Mouse (Mus musculus) neural tube, embryonic 11.5 days (tissue): ENCODE measurements around the gene Pnmal1. TPM values are rescaled to one million over a fixed set of nuclear protein-coding genes. Genes with fewer than 3 reads are reported as not detected.

Experiments used
- ATAC-seq: fragments of 200-750 bp; cut with Nextera tagmentation; 2 replicates; pipeline ENCODE4 v1.8.0; 2017; ENCODE audit warnings: moderate number of reproducible peaks, mild to moderate bottlenecking, moderate TSS enrichment, moderate library complexity; ENCODE audit not compliant: insufficient read depth, low FRiP score, low TSS enrichment
- DNase-seq: peaks from one replicate; pipeline ENCODE4 v3.0.0-alpha.2; 2015; ENCODE audit warnings: low spot score
- H3K27ac ChIP-seq: fragments of 300-500 bp; sonication (generic); 2 replicates; pipeline ENCODE4 v1.5.1; 2014; ENCODE audit warnings: low read depth, mild to moderate bottlenecking, low read length
- H3K27me3 ChIP-seq: fragments of 300-500 bp; sonication (generic); 2 replicates; pipeline ENCODE4 v1.6.1; 2014; ENCODE audit warnings: mild to moderate bottlenecking, low read length, mixed read lengths; ENCODE audit not compliant: control insufficient read depth, insufficient read depth
- H3K36me3 ChIP-seq: fragments of 300-500 bp; sonication (generic); 2 replicates; pipeline ENCODE4 v1.6.1; 2014; ENCODE audit warnings: mild to moderate bottlenecking, low read length, moderate library complexity, mixed read lengths; ENCODE audit not compliant: control insufficient read depth, insufficient read depth
- H3K4me1 ChIP-seq: fragments of 300-500 bp; sonication (generic); 2 replicates; pipeline ENCODE4 v1.6.1; 2014; ENCODE audit warnings: low read length, mixed read lengths; ENCODE audit not compliant: control insufficient read depth, insufficient read depth
- H3K4me2 ChIP-seq: fragments of 300-500 bp; sonication (generic); 2 replicates; pipeline ENCODE4 v1.6.1; 2014; ENCODE audit warnings: low read depth, mild to moderate bottlenecking, moderate library complexity
- H3K4me3 ChIP-seq: fragments of 300-500 bp; sonication (generic); 2 replicates; pipeline ENCODE4 v1.5.1; 2014; ENCODE audit warnings: low read depth, low read length
- H3K9ac ChIP-seq: fragments of 300-500 bp; sonication (generic); 2 replicates; pipeline ENCODE4 v1.6.1; 2014; ENCODE audit warnings: mild to moderate bottlenecking, low read length
- H3K9me3 ChIP-seq: fragments of 300-500 bp; sonication (generic); 2 replicates; pipeline ENCODE4 v1.6.1; 2016; ENCODE audit warnings: low read length; ENCODE audit not compliant: control insufficient read depth
- WGBS: fragments of 180-500 bp; shearing (Covaris S2); extraction: QIAGEN DNeasy Blood & Tissue Kit; methylation state at CpG from one replicate; pipeline ENCODE4 v1.1.7; 2014; 5-methylcytosine and 5-hydroxymethylcytosine counted together
- polyA plus RNA-seq: library from polyadenylated mRNA; unstranded; fragments of >200 nt; fragmentation: Nextera tagmentation; extraction: Ambion mirVana; gene quantifications from 2 replicates; pipeline ENCODE4 v1.2.1, GENCODE M21; 2014

Pnmal1 gene
- polyA plus RNA-seq, 1 experiment from 2014 or later: 18.0 TPM

- Histone ChIP-seq H3K9me3 (no peaks in the 10 kb centered on the region), H3K36me3 (peaks cover 9% of the 10 kb centered on the region; the same call in 1 of the 2 replicates), H3K9ac (peak overlapping the region; percentile 91), H3K4me2 (peak overlapping the region; percentile 90), H3K27me3 (no peaks in the 10 kb centered on the region), H3K4me1 (peaks cover 22% of the 10 kb centered on the region), H3K4me3 (peak overlapping the region; percentile 89), H3K27ac (no peak overlapping the region)
- no peak for ATAC-seq
- 55% methylated on average over 10 of the region's 10 CpGs for WGBS
- DNase-seq: no peak
These were observed 37.0 kb upstream of the Pnmal1 start for GRCm38 (mm10) chr7:16922360-16922973.

GRCm38 (mm10) chr7:16923283-16924036, 36.0 kb upstream of the Pnmal1 start:
- peaks cover 3% of the 10 kb centered on the region; the same call in 1 of the 2 replicates for H3K36me3 ChIP-seq
- no peaks in the 10 kb centered on the region for H3K9me3 ChIP-seq
- no peaks in the 10 kb centered on the region for H3K27me3 ChIP-seq
- H3K4me2 ChIP-seq: peak overlapping the region; percentile 90
- H3K9ac ChIP-seq: peak overlapping the region; percentile 91
- peak overlapping the region; percentile 90 for H3K27ac ChIP-seq
- DNase-seq: no peak
- under 1% methylated on average over 54 of the region's 57 CpGs for WGBS
- peaks cover 22% of the 10 kb centered on the region for H3K4me1 ChIP-seq
- peak; percentile 65 for ATAC-seq
- peak overlapping the region; percentile 89 for H3K4me3 ChIP-seq

- Histone ChIP-seq H3K4me1 (peaks cover 22% of the 10 kb centered on the region), H3K9ac (peak within 1 kb of the TSS; percentile 91), H3K4me2 (peak within 1 kb of the TSS; percentile 90), H3K36me3 (no peaks in the 10 kb centered on the region), H3K27me3 (no peaks in the 10 kb centered on the region), H3K27ac (peak within 1 kb of the TSS; percentile 90), H3K4me3 (peak within 1 kb of the TSS; percentile 89), H3K9me3 (no peaks in the 10 kb centered on the region)
- peak; percentile 91 for ATAC-seq
- DNase-seq: peak; percentile 100
- WGBS: 2% methylated on average over 63 of the region's 64 CpGs
These were observed 35.2 kb upstream of the Pnmal1 start, which contains the start of gene Calm3 for GRCm38 (mm10) chr7:16924037-16924834. Gene Calm3, minus strand, starts transcription at chr7:16924114.

GRCm38 (mm10) chr7:16928341-16928740, 31.1 kb upstream of the Pnmal1 start:
- ATAC-seq: no peak
- no peaks in the 10 kb centered on the region for H3K9me3 ChIP-seq
- WGBS: 59% methylated on average over 2 of the region's 2 CpGs
- H3K4me1 ChIP-seq: no peaks in the 10 kb centered on the region
- no peak overlapping the region for H3K4me2 ChIP-seq
- no peak overlapping the region for H3K27ac ChIP-seq
- H3K27me3 ChIP-seq: no peaks in the 10 kb centered on the region
- no peak for DNase-seq
- H3K9ac ChIP-seq: no peak overlapping the region
- no peak overlapping the region for H3K4me3 ChIP-seq
- H3K36me3 ChIP-seq: no peaks in the 10 kb centered on the region

- ATAC-seq (peak; percentile 20; the same call in 1 of the 2 replicates), DNase-seq (peak; percentile 67)
- Histone ChIP-seq H3K9ac (no peak overlapping the region), H3K27me3 (no peaks in the 10 kb centered on the region), H3K4me1 (no peaks in the 10 kb centered on the region), H3K4me3 (no peak overlapping the region), H3K27ac (no peak overlapping the region), H3K9me3 (no peaks in the 10 kb centered on the region), H3K36me3 (no peaks in the 10 kb centered on the region), H3K4me2 (no peak overlapping the region)
- 7% methylated on average over 1 of the region's 1 CpGs for WGBS
These were observed 28.6 kb upstream of the Pnmal1 start for GRCm38 (mm10) chr7:16930850-16931249.

GRCm38 (mm10) chr7:16931968-16932627, 27.4 kb upstream of the Pnmal1 start:
- H3K27me3 ChIP-seq: no peaks in the 10 kb centered on the region
- H3K4me1 ChIP-seq: no peaks in the 10 kb centered on the region
- DNase-seq (peak; percentile 86), ATAC-seq (0 out of 2 replicates have a peak, but pooled peaks have one; percentile 51)
- no peaks in the 10 kb centered on the region for H3K36me3 ChIP-seq
- no peaks in the 10 kb centered on the region for H3K9me3 ChIP-seq
- no peak overlapping the region for H3K4me3 ChIP-seq
- no peak overlapping the region for H3K9ac ChIP-seq
- 18% methylated on average over 14 of the region's 14 CpGs for WGBS
- H3K27ac ChIP-seq: no peak overlapping the region
- no peak overlapping the region for H3K4me2 ChIP-seq

- H3K4me3 ChIP-seq: no peak overlapping the region
- 48% methylated on average over 14 of the region's 14 CpGs for WGBS
- peak; percentile 55 for DNase-seq
- no peaks in the 10 kb centered on the region for H3K4me1 ChIP-seq
- H3K9me3 ChIP-seq: no peaks in the 10 kb centered on the region
- no peaks in the 10 kb centered on the region for H3K36me3 ChIP-seq
- no peak overlapping the region for H3K27ac ChIP-seq
- no peaks in the 10 kb centered on the region for H3K27me3 ChIP-seq
- no peak overlapping the region for H3K4me2 ChIP-seq
- no peak overlapping the region for H3K9ac ChIP-seq
- peak; percentile 42; the same call in 1 of the 2 replicates for ATAC-seq
These were observed 26.5 kb upstream of the Pnmal1 start for GRCm38 (mm10) chr7:16932704-16933577.
